Mouse (Mus musculus) spleen, adult 2 months (tissue): ENCODE measurements around the gene Ecm2.

Experiments
- CTCF ChIP-seq: fragments of 200-500 bp; IDR thresholded peaks from 2 replicates; pipeline ENCODE4 v1.5.1; 2011; ENCODE audit warnings: mild to moderate bottlenecking, inconsistent platforms; ENCODE audit not compliant: insufficient read depth, insufficient read length, insufficient replicate concordance; ENCODE audit errors: extremely low read depth
- POLR2A ChIP-seq: fragments of 200-500 bp; IDR thresholded peaks from 2 replicates; pipeline ENCODE4 v1.6.1; 2011; ENCODE audit warnings: low read depth, low read length, inconsistent platforms

DNA sequence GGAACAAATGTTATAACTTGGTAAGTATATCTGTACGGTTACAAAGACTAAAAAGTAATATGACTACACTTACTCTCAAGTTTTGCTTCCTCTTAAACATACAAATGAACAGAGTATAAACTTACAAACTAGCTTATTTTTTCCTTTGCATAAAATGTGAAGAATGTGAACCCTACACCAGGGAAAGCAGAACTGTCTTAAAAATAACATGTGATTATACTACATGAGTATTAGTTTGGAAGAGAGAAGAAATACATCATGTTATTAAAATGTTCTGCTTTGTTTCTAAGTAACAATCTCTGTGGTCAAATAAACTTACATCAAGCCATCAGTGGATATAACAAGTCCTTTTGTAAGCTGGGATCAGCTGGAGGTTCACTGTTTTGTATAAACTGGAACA lies 34.1 kb downstream of the Ecm2 start:
- TF ChIP-seq CTCF (no peak), POLR2A (no peak)
